In the genomic region with DNA sequence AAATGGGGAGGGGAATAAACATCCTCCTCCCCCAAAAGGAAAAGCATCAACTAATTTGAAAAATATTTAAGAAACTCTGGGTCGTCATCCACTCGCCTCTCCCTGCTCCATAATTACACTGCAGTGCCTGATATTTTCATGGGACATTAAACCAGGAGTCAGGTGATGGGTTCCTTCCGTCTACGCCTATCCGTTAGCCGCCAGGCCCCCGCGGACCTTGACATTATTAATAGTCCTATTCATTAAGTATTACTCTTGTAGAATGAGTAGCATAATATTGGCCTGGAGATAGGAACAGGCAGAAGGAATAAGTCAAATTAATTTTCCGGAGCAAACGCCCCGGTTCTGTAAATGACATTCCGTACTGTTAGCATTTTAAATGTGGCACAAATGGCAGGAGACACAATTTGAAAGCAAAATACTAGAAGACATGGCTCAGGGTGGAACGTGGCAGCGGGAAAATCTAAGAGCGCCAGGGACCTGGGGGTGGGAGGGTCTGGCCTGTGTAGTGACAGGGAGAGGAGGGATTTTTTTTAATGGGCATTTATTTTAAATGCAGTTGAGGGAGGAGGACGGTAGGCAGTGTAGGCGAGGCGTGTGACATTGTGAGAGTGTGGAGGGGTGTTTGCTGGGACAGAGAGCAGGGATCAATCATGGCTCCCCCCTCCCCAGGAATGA, we compare ENCODE assay signal across 26 mouse cellular contexts.
A peak's percentile ranks its signal among the peaks of the same experiment; 100 is the strongest.
DNase-seq lines count a peak whose midpoint lies in the region; ATAC-seq lines count a peak whose summit lies in the region.
"Had no signal": no experiment of that assay in that cellular context is flagged by ENCODE, and none has a peak within 500 bp of the region (broad histone marks: within the 10 kb centered on the region; RNA-seq: fewer than 3 reads in every experiment).

No protein-coding gene starts in this region.

- H3K27me3 ChIP-seq in midbrain, embryonic 12.5 days, result peaks cover 48% of the 10 kb centered on the region
- peaks cover 6% of the 10 kb centered on the region; the same call in 1 of the 2 replicates for H3K27me3 ChIP-seq in midbrain, embryonic 11.5 days (ENCODE audit: control insufficient read depth, insufficient read depth, low read length)
- H3K27me3 ChIP-seq in hindbrain, embryonic 13.5 days, result peaks cover 18% of the 10 kb centered on the region
- peaks cover 5% of the 10 kb centered on the region for H3K27me3 ChIP-seq in midbrain, embryonic 14.5 days (ENCODE audit: control insufficient read depth, insufficient read depth, low read length)
- peaks cover 23% of the 10 kb centered on the region; the same call in 1 of the 2 replicates for H3K27me3 ChIP-seq in neural tube, embryonic 13.5 days

- no peak overlapping the region for H3K4me2 ChIP-seq in midbrain, embryonic 12.5 days (replicated peaks)
- no peak overlapping the region for H3K4me2 ChIP-seq in midbrain, embryonic 11.5 days
- peak overlapping the region; percentile 18; the same call in 1 of the 2 replicates for H3K4me2 ChIP-seq in hindbrain, embryonic 13.5 days
- H3K4me2 ChIP-seq in midbrain, embryonic 14.5 days (ENCODE audit: low read length), result 0 out of 2 replicates have a peak overlapping the region, but pooled peaks have one; percentile 0
- H3K4me2 ChIP-seq in neural tube, embryonic 13.5 days, result 0 out of 2 replicates have a peak overlapping the region, but pooled peaks have one; percentile 10

- peaks cover 32% of the 10 kb centered on the region; the same call in 1 of the 2 replicates for H3K4me1 ChIP-seq in midbrain, embryonic 12.5 days
- H3K4me1 ChIP-seq in midbrain, embryonic 11.5 days (ENCODE audit: control insufficient read depth, insufficient read depth, low read length), result peaks cover 8% of the 10 kb centered on the region
- peaks cover 64% of the 10 kb centered on the region for H3K4me1 ChIP-seq in hindbrain, embryonic 13.5 days (replicated peaks)
- peaks cover 26% of the 10 kb centered on the region for H3K4me1 ChIP-seq in midbrain, embryonic 14.5 days (ENCODE audit: control insufficient read depth, insufficient read depth, low read length)
- H3K4me1 ChIP-seq in neural tube, embryonic 13.5 days (replicated peaks), result peaks cover 70% of the 10 kb centered on the region

- no peak for DNase-seq in midbrain, embryonic 11.5 days (ENCODE audit: low spot score, missing footprints)
- DNase-seq in midbrain, embryonic 14.5 days, result peak; percentile 63
- no peak for DNase-seq in adrenal gland, postnatal 10 days
- DNase-seq in layer of hippocampus, adult 9-11 months, result no peak
- DNase-seq: adrenal gland, postnatal 25 days; cerebellum, adult 18-20 months; cerebellum, postnatal 10 days; heart, postnatal 14 days; kidney, adult 9 months; kidney, postnatal 10 days; lung, adult 2 months; lung, postnatal 10 days; right cerebral cortex, adult 18-20 months; right cerebral cortex, postnatal 4 days; thymus, adult 2 months; thymus, postnatal 36 days had no signal

- no peaks in the 10 kb centered on the region for H3K9me3 ChIP-seq in midbrain, embryonic 12.5 days
- no peaks in the 10 kb centered on the region for H3K9me3 ChIP-seq in midbrain, embryonic 11.5 days (ENCODE audit: control insufficient read depth, low read length)
- no peaks in the 10 kb centered on the region for H3K9me3 ChIP-seq in hindbrain, embryonic 13.5 days
- H3K9me3 ChIP-seq in midbrain, embryonic 14.5 days (ENCODE audit: control insufficient read depth, low read length), result no peaks in the 10 kb centered on the region
- H3K9me3 ChIP-seq in neural tube, embryonic 13.5 days, result no peaks in the 10 kb centered on the region

- no peak overlapping the region for H3K9ac ChIP-seq in midbrain, embryonic 12.5 days (replicated peaks)
- no peak overlapping the region for H3K9ac ChIP-seq in midbrain, embryonic 11.5 days (ENCODE audit: low read length)
- H3K9ac ChIP-seq in hindbrain, embryonic 13.5 days, result 0 out of 2 replicates have a peak overlapping the region, but pooled peaks have one; percentile 8
- no peak overlapping the region for H3K9ac ChIP-seq in midbrain, embryonic 14.5 days (replicated peaks; ENCODE audit: low read length)
- 0 out of 2 replicates have a peak overlapping the region, but pooled peaks have one; percentile 13 for H3K9ac ChIP-seq in neural tube, embryonic 13.5 days
- H3K9ac ChIP-seq: liver, embryonic 14.5 days had no signal

- ATAC-seq in midbrain, embryonic 12.5 days (ENCODE audit: low FRiP score, low read depth), result no peak
- ATAC-seq in midbrain, embryonic 11.5 days (ENCODE audit: low FRiP score), result no peak
- ATAC-seq in hindbrain, embryonic 13.5 days (ENCODE audit: low FRiP score), result peak; percentile 59
- ATAC-seq in midbrain, embryonic 14.5 days (ENCODE audit: low FRiP score, low TSS enrichment), result no peak; the same call in 1 of the 2 replicates
- ATAC-seq in neural tube, embryonic 13.5 days (ENCODE audit: low read depth), result peak; percentile 49; the same call in 1 of the 2 replicates
- no peak for ATAC-seq in activated CD4-positive, CD25-positive, alpha-beta regulatory T cell, adult 4 months
- ATAC-seq: forebrain, embryonic 16.5 days; intestine, embryonic 16.5 days; Patski had no signal

- H3K27ac ChIP-seq in midbrain, embryonic 12.5 days (replicated peaks), result peak overlapping the region; percentile 60; the same call in 1 of the 2 replicates
- no peak overlapping the region for H3K27ac ChIP-seq in midbrain, embryonic 11.5 days (ENCODE audit: low read depth, low read length)
- peak overlapping the region; percentile 85 for H3K27ac ChIP-seq in hindbrain, embryonic 13.5 days
- peak overlapping the region; percentile 73 for H3K27ac ChIP-seq in midbrain, embryonic 14.5 days (replicated peaks; ENCODE audit: low read depth, low read length)
- peak overlapping the region; percentile 78 for H3K27ac ChIP-seq in neural tube, embryonic 13.5 days (replicated peaks)
- H3K27ac ChIP-seq: left cerebral cortex, adult 2 months; liver, embryonic 14.5 days; macrophage had no signal

- H3K36me3 ChIP-seq in midbrain, embryonic 12.5 days, result no peaks in the 10 kb centered on the region
- H3K36me3 ChIP-seq in midbrain, embryonic 11.5 days (ENCODE audit: control insufficient read depth, insufficient read depth, low read length), result no peaks in the 10 kb centered on the region
- no peaks in the 10 kb centered on the region for H3K36me3 ChIP-seq in hindbrain, embryonic 13.5 days
- no peaks in the 10 kb centered on the region for H3K36me3 ChIP-seq in midbrain, embryonic 14.5 days (ENCODE audit: control insufficient read depth, insufficient read depth, low read length)
- no peaks in the 10 kb centered on the region for H3K36me3 ChIP-seq in neural tube, embryonic 13.5 days

- WGBS in midbrain, embryonic 12.5 days, result 65% methylated on average over 18 of the region's 18 CpGs
- 79% methylated on average over 18 of the region's 18 CpGs for WGBS in midbrain, embryonic 11.5 days
- WGBS in hindbrain, embryonic 13.5 days, result 34% methylated on average over 18 of the region's 18 CpGs
- 38% methylated on average over 18 of the region's 18 CpGs for WGBS in midbrain, embryonic 14.5 days
- WGBS in neural tube, embryonic 13.5 days, result 39% methylated on average over 18 of the region's 18 CpGs

- no peak overlapping the region for H3K4me3 ChIP-seq in midbrain, embryonic 12.5 days
- no peak overlapping the region for H3K4me3 ChIP-seq in midbrain, embryonic 11.5 days (ENCODE audit: low read depth, low read length)
- no peak overlapping the region for H3K4me3 ChIP-seq in hindbrain, embryonic 13.5 days
- no peak overlapping the region for H3K4me3 ChIP-seq in midbrain, embryonic 14.5 days (replicated peaks; ENCODE audit: low read depth, low read length)
- H3K4me3 ChIP-seq in neural tube, embryonic 13.5 days, result no peak overlapping the region
- H3K4me3 ChIP-seq: left cerebral cortex, adult 2 months had no signal

Comparison
In these comparisons a context has a peak if more than half of its experiments do, and no peak if none do; other contexts are left out.
1. H3K4me2 ChIP-seq: peak in hindbrain, embryonic 13.5 days (single experiment), midbrain, embryonic 14.5 days (single experiment) and neural tube, embryonic 13.5 days (single experiment); none in midbrain, embryonic 12.5 days (single experiment) and midbrain, embryonic 11.5 days (single experiment).
2. ATAC-seq: peak in hindbrain, embryonic 13.5 days (single experiment) and neural tube, embryonic 13.5 days (single experiment); none in midbrain, embryonic 12.5 days (single experiment), midbrain, embryonic 11.5 days (single experiment), midbrain, embryonic 14.5 days (single experiment) and activated CD4-positive, CD25-positive, alpha-beta regulatory T cell, adult 4 months (single experiment).
3. H3K9ac ChIP-seq: peak in hindbrain, embryonic 13.5 days (single experiment) and neural tube, embryonic 13.5 days (single experiment); none in midbrain, embryonic 12.5 days (single experiment), midbrain, embryonic 11.5 days (single experiment) and midbrain, embryonic 14.5 days (single experiment).